Mouse (Mus musculus): Measurements from ENCODE around the gene Pnmt. TPM values are rescaled to one million over a fixed set of nuclear protein-coding genes. Genes with fewer than 3 reads are reported as not detected.

The Pnmt gene
- total and polyA plus RNA-seq, 2 experiments from 2014 or later: 4.2 TPM; not detected in 1

DNA sequence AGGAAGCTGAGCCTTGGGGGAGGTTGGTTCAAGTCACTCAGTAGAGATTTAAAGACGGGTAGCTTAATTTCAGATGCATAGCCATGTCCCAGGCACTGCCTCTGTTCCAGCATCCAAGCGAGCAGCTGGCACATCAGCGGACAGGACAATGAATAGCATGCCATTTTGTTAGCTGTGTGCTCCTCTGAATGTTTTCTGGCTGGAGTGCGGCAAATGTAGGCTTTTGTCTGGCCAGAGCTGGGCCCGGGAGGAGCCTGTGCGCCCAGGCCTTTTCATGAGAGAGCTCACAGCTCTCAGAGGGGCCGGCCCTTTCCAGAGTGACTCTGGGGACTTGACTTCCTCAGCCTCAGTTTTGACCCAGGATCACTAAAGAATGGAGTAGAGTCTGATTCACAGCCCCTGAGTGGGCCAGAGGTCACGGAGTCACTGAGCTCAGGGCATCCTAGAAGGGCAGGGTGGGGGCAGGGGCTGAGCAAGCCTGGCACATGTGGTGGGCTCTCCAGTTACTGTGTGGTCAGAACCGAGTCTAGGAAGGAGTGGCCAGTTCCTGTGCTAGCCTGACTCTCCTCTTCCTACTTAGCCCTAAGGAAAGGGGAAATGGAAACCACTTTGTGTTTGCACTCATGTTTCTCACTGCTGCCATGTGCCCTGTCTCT, 25.3 kb upstream of the Pnmt start:
- Histone ChIP-seq H3K4me3 (ENCODE audit: low read depth, low read length) (no peak overlapping the region), H3K27ac (ENCODE audit: low read depth) (peak overlapping the region; percentile 53), H3K36me3 (replicated peaks; ENCODE audit: control insufficient read depth, insufficient read depth, low read length) (no peaks in the 10 kb centered on the region), H3K27me3 (ENCODE audit: control insufficient read depth, insufficient read depth, low read length) (no peaks in the 10 kb centered on the region), H3K4me2 (ENCODE audit: low read depth, low read length) (0 out of 2 replicates have a peak overlapping the region, but pooled peaks have one; percentile 0), H3K4me1 (ENCODE audit: control insufficient read depth, insufficient read depth) (peaks cover 20% of the 10 kb centered on the region), H3K9ac (replicated peaks; ENCODE audit: low read depth, low read length) (no peak overlapping the region), H3K9me3 (replicated peaks; ENCODE audit: control insufficient read depth, low read length) (no peaks in the 10 kb centered on the region)
- TF ChIP-seq EP300 (IDR thresholded peaks at IDR 0.05; ENCODE audit: low read depth) (no peak), CTCF (IDR thresholded peaks at IDR 0.05; ENCODE audit: low read depth) (no peak)
- ATAC-seq (ENCODE audit: insufficient read depth, low read depth) (no peak), DNase-seq (ENCODE audit: low spot score) (no peak)
- WGBS: 62% methylated on average over 9 of the region's 9 CpGs

DNA sequence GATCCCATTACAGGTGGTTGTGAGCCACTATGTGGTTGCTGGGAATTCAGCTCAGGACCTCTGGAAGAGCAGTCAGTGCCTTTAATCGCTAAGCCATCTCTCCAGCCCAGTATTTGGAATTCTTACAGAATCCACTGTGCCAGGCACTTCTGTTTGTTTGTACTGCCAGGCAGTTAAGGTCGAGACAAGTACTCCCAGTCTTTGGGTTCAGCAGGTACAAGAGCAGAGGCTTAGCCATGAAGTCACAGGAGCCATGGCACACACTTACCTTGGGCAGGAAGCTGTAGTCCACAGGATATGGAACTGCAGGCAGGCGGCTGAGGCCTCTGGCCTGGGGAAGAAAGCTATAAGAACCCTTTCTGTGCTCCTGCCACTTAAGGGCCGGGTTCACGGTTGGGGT, 22.4 kb upstream of the Pnmt start:
- DNase-seq (ENCODE audit: low spot score): no peak
- Histone ChIP-seq H3K4me2 (ENCODE audit: low read depth, low read length) (no peak overlapping the region), H3K9me3 (replicated peaks; ENCODE audit: control insufficient read depth, low read length) (no peaks in the 10 kb centered on the region), H3K36me3 (replicated peaks; ENCODE audit: control insufficient read depth, insufficient read depth, low read length) (no peaks in the 10 kb centered on the region), H3K9ac (replicated peaks; ENCODE audit: low read depth, low read length) (no peak overlapping the region), H3K4me1 (ENCODE audit: control insufficient read depth, insufficient read depth) (peaks cover 25% of the 10 kb centered on the region), H3K27me3 (ENCODE audit: control insufficient read depth, insufficient read depth, low read length) (no peaks in the 10 kb centered on the region), H3K27ac (ENCODE audit: low read depth) (no peak overlapping the region), H3K4me3 (ENCODE audit: low read depth, low read length) (no peak overlapping the region)
- 81% methylated on average over 5 of the region's 5 CpGs for WGBS
- no peak for ATAC-seq (ENCODE audit: insufficient read depth, low read depth)
- no peak for TF ChIP-seq EP300 (IDR thresholded peaks at IDR 0.05; ENCODE audit: low read depth)
- TF ChIP-seq CTCF (IDR thresholded peaks at IDR 0.05; ENCODE audit: low read depth): no peak

DNA sequence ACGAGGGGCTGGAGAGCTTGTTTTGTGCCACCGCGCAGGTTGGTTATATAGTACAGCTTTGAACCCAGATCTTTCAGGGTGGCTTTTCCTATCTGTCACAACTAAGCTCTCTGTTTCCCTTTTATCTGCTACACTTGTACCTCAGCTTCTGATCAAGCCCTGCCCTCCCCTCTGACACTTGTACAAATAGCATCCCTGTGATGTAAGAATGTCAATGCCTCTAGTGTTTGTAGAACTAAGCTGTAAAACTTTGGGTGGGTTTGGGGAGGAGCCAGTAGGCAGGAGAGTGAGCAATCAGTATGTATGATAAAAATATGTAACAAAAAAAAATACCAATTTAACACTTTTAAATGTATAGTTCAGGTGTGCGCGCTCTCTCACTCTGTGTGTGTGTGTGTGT, 21.8 kb upstream of the Pnmt start:
- Histone ChIP-seq H3K36me3 (replicated peaks; ENCODE audit: control insufficient read depth, insufficient read depth, low read length) (no peaks in the 10 kb centered on the region), H3K4me2 (ENCODE audit: low read depth, low read length) (no peak overlapping the region), H3K27ac (ENCODE audit: low read depth) (no peak overlapping the region), H3K27me3 (ENCODE audit: control insufficient read depth, insufficient read depth, low read length) (no peaks in the 10 kb centered on the region), H3K9me3 (replicated peaks; ENCODE audit: control insufficient read depth, low read length) (no peaks in the 10 kb centered on the region), H3K9ac (replicated peaks; ENCODE audit: low read depth, low read length) (no peak overlapping the region), H3K4me3 (ENCODE audit: low read depth, low read length) (no peak overlapping the region), H3K4me1 (ENCODE audit: control insufficient read depth, insufficient read depth) (peaks cover 19% of the 10 kb centered on the region)
- no peak for DNase-seq (ENCODE audit: low spot score)
- TF ChIP-seq EP300 (IDR thresholded peaks at IDR 0.05; ENCODE audit: low read depth) (no peak), CTCF (IDR thresholded peaks at IDR 0.05; ENCODE audit: low read depth) (no peak)
- ATAC-seq (ENCODE audit: insufficient read depth, low read depth): no peak
- 89% methylated on average over 5 of the region's 5 CpGs for WGBS

DNA sequence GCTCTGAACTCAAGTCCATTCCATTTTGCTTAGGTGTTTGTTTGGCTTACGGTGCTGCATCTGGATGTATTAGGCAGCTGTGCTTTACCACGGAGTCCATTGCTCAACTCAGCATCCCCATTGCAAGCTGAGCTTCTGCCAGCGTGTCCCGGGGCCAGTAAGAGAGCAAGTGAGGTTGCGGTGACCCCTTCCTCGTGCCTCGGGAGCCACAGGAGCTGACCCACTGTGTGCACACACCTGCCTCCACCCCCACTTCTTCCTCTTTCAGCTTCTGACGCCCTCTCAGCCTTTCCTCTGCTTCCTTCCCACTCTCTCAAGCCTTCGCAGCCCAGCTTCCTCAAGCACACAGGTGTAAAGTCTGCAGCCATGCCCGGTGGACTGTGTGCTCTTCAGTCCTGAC, 20.0 kb upstream of the Pnmt start:
- Histone ChIP-seq H3K4me1 (ENCODE audit: control insufficient read depth, insufficient read depth) (peaks cover 18% of the 10 kb centered on the region; the same call in 1 of the 2 replicates), H3K4me2 (ENCODE audit: low read depth, low read length) (no peak overlapping the region), H3K4me3 (ENCODE audit: low read depth, low read length) (no peak overlapping the region)

DNA sequence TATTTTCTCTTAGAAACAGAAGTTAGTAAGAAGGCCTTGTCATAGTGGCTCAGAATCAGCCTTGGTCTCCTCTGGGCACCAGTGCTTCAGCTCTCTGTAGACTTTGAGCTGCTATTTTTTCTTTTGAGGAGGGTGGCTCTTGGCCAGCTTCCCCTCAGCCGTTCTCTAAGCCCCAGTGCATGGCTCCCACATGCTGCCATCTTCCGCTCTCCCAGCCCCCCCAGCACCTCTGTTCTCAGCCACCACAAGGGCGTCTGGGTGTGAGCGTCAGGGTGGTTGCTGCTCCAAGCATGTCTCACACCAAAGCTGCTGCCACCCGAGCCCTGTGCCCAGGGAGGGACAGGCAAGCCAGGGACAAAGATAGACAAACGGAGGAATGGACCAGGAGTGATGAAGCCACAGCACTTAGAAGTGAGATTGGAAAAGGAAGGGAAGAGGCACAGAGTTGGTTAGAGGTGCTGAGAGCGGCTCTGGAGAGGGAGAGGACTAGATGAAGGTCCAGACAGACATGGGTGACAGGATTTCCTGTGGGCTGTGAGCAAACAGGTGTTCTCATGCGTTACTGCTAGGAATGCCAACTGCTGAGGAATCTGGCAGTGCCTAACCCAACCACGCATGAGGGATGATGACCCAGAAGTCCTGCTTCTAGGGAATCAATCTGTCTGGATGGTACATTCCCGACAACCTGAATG, 18.9 kb upstream of the Pnmt start:
- peak overlapping the region; percentile 64 for H3K27ac ChIP-seq (ENCODE audit: low read depth)
- no peaks in the 10 kb centered on the region for H3K36me3 ChIP-seq (replicated peaks; ENCODE audit: control insufficient read depth, insufficient read depth, low read length)
- H3K4me2 ChIP-seq (ENCODE audit: low read depth, low read length): peak overlapping the region; percentile 5; the same call in 1 of the 2 replicates
- no peaks in the 10 kb centered on the region for H3K9me3 ChIP-seq (replicated peaks; ENCODE audit: control insufficient read depth, low read length)
- no peak overlapping the region for H3K9ac ChIP-seq (replicated peaks; ENCODE audit: low read depth, low read length)
- TF ChIP-seq CTCF (IDR thresholded peaks at IDR 0.05; ENCODE audit: low read depth): no peak
- TF ChIP-seq EP300 (IDR thresholded peaks at IDR 0.05; ENCODE audit: low read depth): no peak
- DNase-seq (ENCODE audit: low spot score): peak; percentile 10
- H3K4me3 ChIP-seq (ENCODE audit: low read depth, low read length): no peak overlapping the region
- 34% methylated on average over 10 of the region's 10 CpGs for WGBS
- no peak for ATAC-seq (ENCODE audit: insufficient read depth, low read depth)
- H3K27me3 ChIP-seq (ENCODE audit: control insufficient read depth, insufficient read depth, low read length): no peaks in the 10 kb centered on the region
- peaks cover 22% of the 10 kb centered on the region for H3K4me1 ChIP-seq (ENCODE audit: control insufficient read depth, insufficient read depth)

More for the DNA sequence above, 20.0 kb upstream of the Pnmt start:
- Histone ChIP-seq H3K36me3 (replicated peaks; ENCODE audit: control insufficient read depth, insufficient read depth, low read length) (no peaks in the 10 kb centered on the region), H3K27ac (ENCODE audit: low read depth) (0 out of 2 replicates have a peak overlapping the region, but pooled peaks have one; percentile 11), H3K9me3 (replicated peaks; ENCODE audit: control insufficient read depth, low read length) (no peaks in the 10 kb centered on the region), H3K27me3 (ENCODE audit: control insufficient read depth, insufficient read depth, low read length) (no peaks in the 10 kb centered on the region), H3K9ac (replicated peaks; ENCODE audit: low read depth, low read length) (no peak overlapping the region)
- TF ChIP-seq CTCF (IDR thresholded peaks at IDR 0.05; ENCODE audit: low read depth): no peak
- TF ChIP-seq EP300 (IDR thresholded peaks at IDR 0.05; ENCODE audit: low read depth): no peak
- peak; percentile 3 for DNase-seq (ENCODE audit: low spot score)
- WGBS: 67% methylated on average over 10 of the region's 10 CpGs
- ATAC-seq (ENCODE audit: insufficient read depth, low read depth): no peak

Data from heart, postnatal 0 days (tissue).